In genomic region chr4:150008853-150009586, GRCm38 (mm10) we compare ENCODE assay signal across 8 mouse cellular contexts. TPM values are rescaled to one million over a fixed set of nuclear protein-coding genes. Genes with fewer than 3 reads are reported as not detected.
A peak's percentile ranks its signal among the peaks of the same experiment; 100 is the strongest.
DNase-seq lines count a peak whose midpoint lies in the region; ATAC-seq lines count a peak whose summit lies in the region.

TSS of gene H6pd (minus strand) at chr4:150009023.

- H3K9me3 ChIP-seq in hindbrain, embryonic 14.5 days (ENCODE audit: control insufficient read depth, low read length): no peaks in the 10 kb centered on the region

- peak within 1 kb of the TSS; percentile 65 for H3K4me3 ChIP-seq in hindbrain, embryonic 14.5 days (replicated peaks; ENCODE audit: low read length)

- peak; percentile 89 for DNase-seq in R1 (ENCODE audit: low read depth, low spot score)
- DNase-seq in cerebellum, postnatal 36 days: peak; percentile 79 to 87
- DNase-seq in frontal cortex, postnatal 36 days (ENCODE audit: low spot score in 2 of 2): peak; percentile 83 to 84
- peak; percentile 90 for DNase-seq in hindbrain, embryonic 14.5 days (ENCODE audit: low spot score)
- DNase-seq in layer of hippocampus, postnatal 25 days (ENCODE audit: extremely low spot score in 1 of 2, low spot score in 1 of 2): peak; percentile 65 to 69
- peak; percentile 93 for DNase-seq in lung, postnatal 14 days
- DNase-seq in ovary, postnatal 36 days (ENCODE audit: low spot score): peak; percentile 93
- peak; percentile 97 for DNase-seq in thymus, postnatal 14 days

- H3K9ac ChIP-seq in hindbrain, embryonic 14.5 days: peak within 1 kb of the TSS; percentile 79

- H3K4me2 ChIP-seq in hindbrain, embryonic 14.5 days (replicated peaks): peak within 1 kb of the TSS; percentile 71

- ATAC-seq in hindbrain, embryonic 14.5 days (ENCODE audit: low FRiP score): peak; percentile 81

- H3K4me1 ChIP-seq in hindbrain, embryonic 14.5 days (replicated peaks; ENCODE audit: control insufficient read depth, insufficient read depth, low read length): 0 out of 2 replicates have a peak, but pooled peaks cover 6% of the 10 kb centered on the region

- no peaks in the 10 kb centered on the region for H3K36me3 ChIP-seq in hindbrain, embryonic 14.5 days (replicated peaks; ENCODE audit: control insufficient read depth, insufficient read depth)

- no peaks in the 10 kb centered on the region for H3K27me3 ChIP-seq in hindbrain, embryonic 14.5 days (ENCODE audit: control insufficient read depth, insufficient read depth, low read length)

- H3K27ac ChIP-seq in hindbrain, embryonic 14.5 days: peak within 1 kb of the TSS; percentile 87

- 4% methylated on average over 52 of the region's 52 CpGs for WGBS in hindbrain, embryonic 14.5 days

RNA-seq across cellular contexts. Expression of gene H6pd, which starts in this region (rescaled TPM):
- 3.1 and 3.2 TPM in 2 replicates for polyA plus RNA-seq in hindbrain, embryonic 14.5 days (2014; fragmentation: Nextera tagmentation; extraction: Ambion mirVana)
- 1 to 10 TPM; 8.8 to 9.1 TPM for total RNA-seq in layer of hippocampus, postnatal 25 days (2021)

Comparison
In these comparisons a context has a peak if more than half of its experiments do, and no peak if none do; other contexts are left out.
1. Peak in every context shown above with its lines: DNase-seq, ATAC-seq, H3K4me3 ChIP-seq and H3K27ac ChIP-seq.